Mouse (Mus musculus) lung, adult 18-20 months (tissue): ENCODE measurements around the gene 4931428F04Rik.

Experiments used
- DNase-seq, 2 experiments: peaks; one replicate each; pipeline ENCODE4 v3.0.0; 2022; ENCODE audit warnings: mixed read lengths in 2 of 2

Gene 4931428F04Rik

DNA sequence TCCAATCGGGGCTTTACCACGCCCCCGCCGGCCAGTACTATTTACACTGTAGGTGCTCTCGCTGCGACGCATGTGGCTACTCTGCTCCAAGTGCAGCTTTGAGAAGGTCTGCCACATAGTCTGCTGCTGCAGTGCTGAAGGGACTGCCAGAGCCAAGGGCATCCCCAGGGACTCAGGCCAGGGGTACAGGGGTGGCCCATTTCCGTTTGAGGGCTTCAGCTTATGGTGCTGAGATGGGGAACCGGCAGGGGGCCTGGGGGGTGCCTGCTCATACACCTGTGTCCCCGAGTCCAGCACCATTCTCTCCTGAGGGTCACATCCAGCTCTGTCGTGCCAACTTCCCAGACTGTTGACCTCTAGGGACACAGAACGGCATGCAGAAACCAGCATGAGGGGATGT lies 4.2 kb downstream of the 4931428F04Rik start:
- no peak for DNase-seq

DNA sequence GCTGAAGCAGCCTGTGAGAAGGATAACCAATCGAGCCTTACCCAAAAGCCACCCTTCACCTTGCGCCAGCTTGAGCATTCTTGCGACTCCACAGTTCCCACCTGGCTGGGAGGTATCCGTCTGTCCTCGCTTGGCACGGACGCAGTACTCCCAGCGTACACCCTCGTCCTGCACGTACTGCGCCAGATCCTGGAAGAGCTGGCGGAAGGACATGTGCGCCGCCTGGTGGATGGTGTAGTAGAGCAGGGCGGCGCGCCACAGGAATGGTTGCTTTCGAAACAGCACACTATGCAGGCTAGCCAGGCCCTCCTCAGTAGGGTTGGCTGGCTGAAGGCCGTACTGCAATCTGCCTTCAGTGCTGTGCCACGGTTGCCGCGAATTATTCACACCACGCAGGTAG lies 6.6 kb downstream of the 4931428F04Rik start:
- DNase-seq = peak; percentile 65 to 69

- no peak for DNase-seq
Observed at GRCm38 (mm10) chr8:105282239-105282638, 7.4 kb downstream of the 4931428F04Rik start.

- DNase-seq = no peak
Observed at GRCm38 (mm10) chr8:105281821-105282220, 7.8 kb downstream of the 4931428F04Rik start.

GRCm38 (mm10) chr8:105280567-105280966 lies 9.1 kb downstream of the 4931428F04Rik start:
- no peak for DNase-seq

- DNase-seq = peak; percentile 89 to 92
Observed at GRCm38 (mm10) chr8:105278911-105279334, 10.7 kb downstream of the 4931428F04Rik start.

- peak; percentile 67 to 73 for DNase-seq
Observed at GRCm38 (mm10) chr8:105276292-105277120, 13.2 kb downstream of the 4931428F04Rik start.

- no peak for DNase-seq
Observed at GRCm38 (mm10) chr8:105275840-105276239, 13.8 kb downstream of the 4931428F04Rik start, which contains the start of gene Nol3. Nol3 (plus strand) TSS chr8:105276140.

DNA sequence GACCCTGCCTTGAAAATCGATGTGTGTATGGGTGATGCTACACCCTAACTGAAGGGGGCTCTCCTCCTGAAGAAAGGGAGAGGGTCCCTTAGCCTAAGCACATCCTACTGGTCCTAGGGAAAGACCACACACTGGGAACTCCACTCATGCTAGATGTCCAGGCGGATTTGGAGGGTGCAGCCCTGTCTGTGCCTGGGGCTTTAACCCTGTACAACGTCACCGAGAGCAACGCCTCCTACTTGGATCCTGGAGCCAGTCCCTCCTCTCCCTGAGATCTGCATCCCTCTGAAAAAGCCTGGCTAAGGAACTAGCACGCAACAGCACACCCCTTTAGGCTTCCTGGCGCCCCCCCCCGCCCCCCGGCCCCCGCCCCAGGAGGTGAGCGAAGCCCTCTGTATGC lies 14.3 kb downstream of the 4931428F04Rik start:
- DNase-seq = no peak

GRCm38 (mm10) chr8:105270916-105271186 lies 18.8 kb downstream of the 4931428F04Rik start:
- no peak for DNase-seq

DNA sequence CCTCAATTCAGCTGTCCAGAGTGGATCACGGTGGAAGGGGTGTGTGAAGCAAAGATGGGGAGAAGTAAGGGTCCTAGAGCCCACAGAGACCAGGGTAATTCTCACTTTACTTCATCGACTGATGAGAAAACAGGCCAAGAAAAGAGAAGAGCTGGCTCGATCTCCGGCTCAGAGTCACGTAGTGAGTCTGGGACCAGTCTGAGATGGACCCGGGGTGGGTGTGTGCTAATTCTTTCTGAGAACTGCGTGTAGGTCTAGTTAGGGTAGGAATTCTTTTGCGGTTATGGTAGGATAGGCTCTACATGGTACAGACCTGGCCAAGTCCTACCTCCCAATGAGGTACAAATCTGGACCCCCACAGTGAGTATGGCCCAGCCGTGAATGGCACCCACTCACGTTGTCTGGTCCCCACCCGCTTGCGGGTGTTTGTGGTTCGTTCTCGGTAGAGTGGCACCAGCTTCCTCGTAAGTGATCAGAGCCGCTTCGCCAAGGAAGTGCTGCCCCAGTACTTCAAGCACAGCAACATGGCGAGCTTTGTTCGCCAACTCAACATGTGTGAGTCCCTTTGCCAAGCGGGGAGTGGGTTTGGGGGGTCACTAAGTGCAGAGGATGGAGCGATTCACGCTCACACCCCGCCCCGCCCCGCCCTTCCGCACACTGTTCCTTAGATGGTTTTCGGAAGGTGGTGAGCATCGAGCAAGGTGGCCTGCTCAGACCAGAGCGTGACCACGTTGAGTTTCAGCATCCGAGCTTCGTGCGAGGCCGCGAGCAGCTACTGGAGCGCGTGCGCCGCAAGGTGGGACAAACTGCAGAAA lies 19.4 kb downstream of the 4931428F04Rik start:
- no peak for DNase-seq

DNA sequence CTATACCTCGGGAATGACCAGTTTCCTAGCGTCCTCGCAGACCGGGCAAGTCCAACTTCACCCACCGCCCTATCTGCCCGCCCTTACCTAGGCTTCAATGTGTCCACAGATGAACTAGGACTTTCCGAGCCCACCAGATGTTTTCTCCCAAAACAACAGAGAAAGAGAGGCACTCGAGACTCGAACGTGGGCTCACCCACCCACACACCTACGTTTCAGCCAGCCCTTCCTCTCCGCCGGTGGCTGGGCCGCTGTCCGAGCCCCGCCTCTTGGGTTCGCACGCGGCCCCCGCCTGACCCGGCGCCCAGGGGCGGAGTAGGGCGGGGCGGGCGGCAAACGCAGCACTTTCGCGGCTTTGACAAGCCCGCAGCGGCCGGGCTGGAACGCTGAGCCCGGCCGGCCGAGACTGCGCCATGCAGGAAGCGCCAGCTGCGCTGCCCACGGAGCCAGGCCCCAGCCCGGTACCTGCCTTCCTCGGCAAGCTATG lies 20.2 kb downstream of the 4931428F04Rik start, which contains the start of gene Hsf4:
Gene Hsf4 (plus strand): TSS at position 341 of the 487 bp plus-strand sequence.
- DNase-seq = peak; percentile 83 to 86

DNA sequence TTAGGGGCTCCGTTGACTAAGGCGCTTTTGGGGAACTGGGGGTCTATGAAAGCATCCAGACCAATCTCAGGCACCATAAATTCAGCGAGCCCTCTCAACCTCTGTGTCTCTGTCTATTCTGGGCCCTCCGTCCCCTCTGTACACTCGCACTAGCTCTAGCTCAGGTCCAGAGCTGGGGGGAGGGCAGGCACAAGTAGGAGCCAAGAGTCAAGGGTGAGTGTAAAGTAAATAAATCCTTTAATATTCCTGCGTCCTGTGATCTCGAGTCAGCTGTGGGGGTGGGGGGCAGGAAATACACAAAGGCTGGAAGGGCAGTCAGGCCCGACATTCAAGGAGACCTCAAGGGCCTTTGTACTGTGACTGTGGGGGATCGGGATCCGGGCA lies 20.6 kb downstream of the 4931428F04Rik start:
- peak; percentile 75 to 80 for DNase-seq

DNA sequence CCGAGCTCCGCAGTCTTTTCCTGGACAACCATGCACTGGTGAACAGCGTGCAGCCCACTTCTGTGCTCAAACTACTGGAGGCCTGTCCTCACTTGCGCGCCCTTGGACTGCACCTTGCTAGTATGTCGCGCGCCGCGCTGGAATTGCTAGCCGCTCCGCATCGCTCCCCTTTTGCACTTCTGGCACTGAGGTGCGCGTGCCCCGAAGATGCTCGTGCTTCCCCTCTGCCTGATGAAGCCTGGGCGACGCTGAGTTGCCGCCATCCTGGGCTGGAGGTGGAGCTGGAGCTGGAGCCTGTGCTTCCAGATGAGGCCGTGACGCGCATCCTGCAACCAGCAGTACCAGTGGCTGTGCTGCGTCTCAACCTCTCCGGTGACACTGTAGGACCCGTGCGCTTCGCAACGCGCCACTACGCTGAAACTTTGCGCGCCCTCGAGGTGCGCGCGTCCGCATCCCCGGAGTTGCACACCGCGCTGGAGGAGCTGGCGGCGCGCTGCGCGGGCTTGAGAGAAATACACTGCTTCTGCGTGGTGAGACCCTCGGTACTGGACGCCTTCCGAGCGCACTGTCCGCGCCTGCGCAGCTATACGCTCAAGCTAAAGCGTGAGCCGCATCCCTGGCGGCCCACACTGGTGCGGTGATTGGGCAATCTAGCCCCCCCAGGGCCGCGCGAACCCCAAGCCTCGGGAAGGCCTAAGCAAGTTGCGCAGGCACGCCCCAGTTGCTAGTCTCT lies 21.2 kb downstream of the 4931428F04Rik start:
- DNase-seq = peak in 1 of 2 experiments; percentile 35

- DNase-seq = no peak
Observed at GRCm38 (mm10) chr8:105266775-105267174, 22.9 kb downstream of the 4931428F04Rik start.

DNA sequence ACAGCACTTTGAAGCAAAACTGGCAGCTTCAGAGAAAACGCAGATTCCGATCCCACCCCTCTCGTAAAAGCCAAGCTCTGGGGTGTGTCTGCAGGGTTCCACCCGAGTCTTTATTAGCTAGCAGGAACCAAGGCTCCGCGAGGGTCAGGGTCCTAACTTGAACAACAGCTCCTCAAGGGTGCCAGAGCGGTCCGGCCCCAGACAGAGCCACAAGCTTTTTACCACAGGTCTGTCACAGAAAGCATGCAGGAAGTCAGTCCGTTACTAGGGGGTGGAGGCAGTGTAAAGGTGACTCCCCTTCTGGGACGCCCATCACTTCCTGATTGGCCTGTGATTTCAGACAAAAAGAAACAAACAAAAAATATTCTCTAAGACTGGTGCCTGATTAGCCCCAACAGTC lies 24.5 kb downstream of the 4931428F04Rik start:
- DNase-seq = peak; percentile 50 to 68

GRCm38 (mm10) chr8:105264024-105264982 lies 25.4 kb downstream of the 4931428F04Rik start, which contains the start of the genes Tradd and Fbxl8:
Tradd (minus strand) TSS chr8:105264609.
Fbxl8 (plus strand) TSS chr8:105264648.
- DNase-seq = peak; percentile 81 to 84

GRCm38 (mm10) chr8:105263244-105263912 lies 26.3 kb downstream of the 4931428F04Rik start:
- no peak for DNase-seq

DNA sequence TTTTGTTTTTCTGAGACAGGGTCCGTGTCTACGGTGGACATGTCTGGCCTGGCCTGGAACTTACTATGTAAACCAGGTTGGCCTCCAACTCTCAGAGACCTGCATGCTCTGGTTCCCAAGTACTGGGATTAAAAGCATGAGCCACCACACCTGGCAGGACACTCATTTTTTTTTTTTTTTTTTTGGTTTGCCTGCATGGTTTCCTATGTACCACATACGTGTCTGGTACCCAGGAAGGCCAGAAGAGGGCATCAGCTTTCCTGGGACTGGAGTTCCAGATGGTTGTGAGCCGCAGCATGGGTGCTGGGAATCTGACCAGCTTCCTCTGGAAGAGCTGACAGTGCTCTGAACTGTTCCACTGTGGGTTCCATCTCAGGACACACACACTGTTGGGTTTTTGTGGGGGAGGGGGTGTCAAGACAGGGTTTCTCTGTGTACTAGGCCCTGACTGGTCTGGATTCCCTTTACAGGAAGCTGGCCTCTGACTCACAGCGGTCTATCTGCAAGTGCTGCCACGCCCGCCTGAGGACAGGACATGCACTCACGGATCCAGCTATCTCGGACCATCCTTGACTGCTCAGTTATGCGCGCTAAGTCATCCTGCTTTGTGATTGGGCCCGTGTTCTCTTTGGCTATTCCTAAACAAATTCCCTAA lies 28.2 kb downstream of the 4931428F04Rik start:
- no peak for DNase-seq

DNA sequence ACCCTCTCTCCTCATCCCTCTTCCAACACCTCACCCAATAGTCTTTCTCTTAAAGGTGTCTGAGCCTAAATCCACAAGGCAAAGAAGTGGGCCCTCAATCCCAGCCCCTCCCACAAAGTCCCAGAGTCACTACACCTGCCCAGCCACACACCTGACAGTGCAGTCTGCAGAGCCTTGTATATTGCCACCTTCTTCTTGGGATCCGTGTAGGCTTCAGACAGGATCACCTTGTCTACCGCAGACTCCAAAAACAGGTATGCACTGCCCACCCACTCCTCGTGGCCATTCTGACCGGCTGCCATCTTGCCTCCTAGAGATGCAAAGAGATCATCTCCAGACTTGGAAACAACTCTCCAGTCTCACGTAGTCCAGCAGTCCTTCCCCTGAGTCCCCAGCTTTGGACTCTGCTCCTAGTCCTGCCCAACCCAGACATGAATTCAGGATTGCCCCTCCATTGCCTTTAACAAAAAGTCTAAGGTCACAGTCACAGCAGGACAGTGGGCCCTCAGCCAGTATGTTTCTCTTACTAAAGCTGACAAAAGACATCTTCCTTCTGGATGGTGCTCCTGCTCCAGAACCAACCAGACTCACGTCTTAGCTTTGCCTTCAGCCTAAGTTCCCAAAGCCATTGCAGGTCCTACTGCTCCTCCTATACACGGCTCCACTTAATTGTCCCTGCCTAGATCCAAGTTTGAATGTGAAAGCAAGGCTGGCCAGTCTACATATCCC lies 29.1 kb downstream of the 4931428F04Rik start:
- DNase-seq = no peak
